Mouse (Mus musculus) E14TG2a.4 (cell line): ENCODE measurements around the gene Glud1.
"Not testable (repeated sequence)": the region's sequence is repeated elsewhere in the genome, so short reads cannot be mapped to it uniquely, and the experiment has no call there.

Experiments
- CTCF ChIP-seq: conservative IDR thresholded peaks from 2 replicates; pipeline ENCODE4 v1.5.1; 2014; ENCODE audit warnings: low read length
- NANOG ChIP-seq: IDR thresholded peaks from 2 replicates; pipeline ENCODE4 v1.6.1; 2014; ENCODE audit warnings: borderline replicate concordance, low read length, mixed read lengths
- POU5F1 ChIP-seq: IDR thresholded peaks from 2 replicates; pipeline ENCODE4 v1.6.1; 2014; ENCODE audit warnings: low read length, borderline replicate concordance

- not testable (repeated sequence) for TF ChIP-seq CTCF, POU5F1, NANOG
Observed at GRCm38 (mm10) chr14:34314383-34314782, 3.9 kb downstream of the Glud1 start.
